Mouse (Mus musculus): ENCODE data around the gene Cdc26. TPM values are rescaled to one million over a fixed set of nuclear protein-coding genes. Genes with fewer than 3 reads are reported as not detected.
A peak's percentile ranks its signal among the peaks of the same experiment; 100 is the strongest.

Cdc26 gene
- polyA plus RNA-seq, 1 experiment from 2014 or later: 85.5 TPM

DNA sequence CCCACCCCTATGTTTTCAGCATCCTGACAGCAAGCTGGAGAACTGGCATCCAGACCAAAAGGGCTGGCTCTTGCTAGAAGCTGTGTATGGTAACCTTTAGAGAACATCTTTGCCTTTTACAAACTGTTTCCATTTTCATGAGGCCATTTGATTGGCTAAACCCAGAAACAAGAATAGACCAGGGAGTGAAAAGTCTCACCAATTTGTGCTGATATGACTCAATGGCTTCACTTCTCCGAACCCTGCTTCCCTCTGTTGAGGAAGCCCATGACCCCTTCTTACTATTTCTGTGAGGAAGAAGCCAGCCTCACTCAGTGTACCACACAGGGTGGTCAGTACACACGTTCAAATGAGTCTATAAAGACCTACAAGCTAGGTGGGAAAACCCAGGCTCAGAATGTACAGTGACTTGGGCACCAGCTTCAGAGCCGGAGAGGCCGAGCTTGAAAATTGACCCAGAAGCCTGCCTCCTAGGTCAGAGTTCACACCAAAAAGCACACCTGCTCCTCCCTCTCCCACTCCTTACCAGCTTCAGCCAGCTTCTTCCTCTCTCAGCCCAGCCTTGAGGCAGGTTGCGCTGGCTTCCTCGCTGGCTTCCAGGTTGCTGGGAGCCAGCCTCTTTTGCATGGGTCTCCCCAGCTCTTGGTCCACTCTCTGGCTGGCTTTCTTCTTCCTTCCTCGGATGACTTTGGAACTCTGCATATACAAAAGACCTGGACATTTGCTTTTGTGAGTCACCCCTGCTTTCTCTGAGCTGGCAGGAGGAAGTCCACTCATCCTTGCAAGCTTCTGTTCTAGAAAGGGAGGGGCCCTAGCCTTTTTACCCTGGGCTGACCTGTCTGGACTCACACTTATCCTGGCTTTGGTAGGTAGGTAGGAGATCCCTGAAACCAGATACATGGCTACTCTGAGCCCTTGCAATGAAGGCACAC lies 25.8 kb upstream of the Cdc26 start:
- H3K9ac ChIP-seq (ENCODE audit: low read length): no peak overlapping the region
- H3K4me3 ChIP-seq (ENCODE audit: low read length): no peak overlapping the region
- no peaks in the 10 kb centered on the region for H3K36me3 ChIP-seq (ENCODE audit: control insufficient read depth, insufficient read depth)
- H3K27ac ChIP-seq (ENCODE audit: low read length): no peak overlapping the region
- whole genome bisulfite sequencing: 63% methylated on average over 7 of the region's 7 CpGs
- no peaks in the 10 kb centered on the region for H3K4me1 ChIP-seq (ENCODE audit: control insufficient read depth, insufficient read depth, low read length)
- no peaks in the 10 kb centered on the region for H3K27me3 ChIP-seq (ENCODE audit: control insufficient read depth, insufficient read depth, low read length)
- ATAC-seq (replicated peaks; ENCODE audit: extremely low read depth, insufficient read depth, low FRiP score): no peak
- no peaks in the 10 kb centered on the region for H3K9me3 ChIP-seq (replicated peaks; ENCODE audit: control insufficient read depth, low read length)
- H3K4me2 ChIP-seq (ENCODE audit: low read depth, low read length): no peak overlapping the region

DNA sequence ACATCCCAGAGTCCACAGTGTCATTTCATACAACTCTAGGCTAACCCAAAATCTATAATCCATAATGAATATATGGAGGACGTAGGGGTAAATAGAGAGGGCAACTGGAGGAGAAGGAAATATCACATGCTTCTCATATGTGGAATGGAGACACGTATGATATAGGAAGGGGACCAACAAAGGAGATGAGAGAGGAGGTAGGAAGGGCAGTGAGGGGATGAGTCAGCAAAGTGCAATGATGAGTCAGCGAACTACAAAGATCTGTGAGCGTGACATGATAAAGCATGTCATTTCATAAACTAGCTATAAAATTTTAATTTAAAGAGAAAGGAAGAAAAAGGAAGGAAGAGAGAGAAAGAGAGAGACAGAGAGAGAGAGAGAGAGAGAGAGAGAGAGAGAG lies 23.1 kb upstream of the Cdc26 start:
- ATAC-seq (replicated peaks; ENCODE audit: extremely low read depth, insufficient read depth, low FRiP score): no peak
- no peaks in the 10 kb centered on the region for H3K36me3 ChIP-seq (ENCODE audit: control insufficient read depth, insufficient read depth)

DNA sequence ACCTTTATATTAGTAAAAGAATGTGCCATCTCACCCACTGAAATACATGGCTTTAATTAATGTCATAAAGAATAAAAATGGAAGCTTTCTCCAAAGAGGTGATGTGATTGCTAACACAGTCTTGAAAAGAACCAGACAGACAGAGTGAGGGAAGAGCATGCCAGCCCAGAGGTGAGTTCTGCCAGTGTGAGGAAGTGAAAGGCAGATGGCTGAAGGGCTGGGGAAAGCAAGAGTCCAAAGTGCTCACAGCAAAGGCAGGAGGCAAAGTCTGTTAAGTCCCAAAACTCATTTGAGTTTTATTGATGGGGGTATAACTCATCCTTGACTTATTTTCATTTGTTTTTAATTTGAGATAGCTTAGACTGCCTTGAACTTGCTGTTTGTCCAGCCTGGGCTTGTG lies 22.2 kb upstream of the Cdc26 start:
- Histone ChIP-seq H3K4me1 (ENCODE audit: control insufficient read depth, insufficient read depth, low read length) (no peaks in the 10 kb centered on the region), H3K4me3 (ENCODE audit: low read length) (no peak overlapping the region), H3K9ac (ENCODE audit: low read length) (no peak overlapping the region), H3K36me3 (ENCODE audit: control insufficient read depth, insufficient read depth) (no peaks in the 10 kb centered on the region), H3K9me3 (replicated peaks; ENCODE audit: control insufficient read depth, low read length) (no peaks in the 10 kb centered on the region), H3K4me2 (ENCODE audit: low read depth, low read length) (no peak overlapping the region), H3K27ac (ENCODE audit: low read length) (no peak overlapping the region), H3K27me3 (ENCODE audit: control insufficient read depth, insufficient read depth, low read length) (no peaks in the 10 kb centered on the region)
- ATAC-seq (replicated peaks; ENCODE audit: extremely low read depth, insufficient read depth, low FRiP score): no peak

More for the DNA sequence above, 23.1 kb upstream of the Cdc26 start:
- H3K4me3 ChIP-seq (ENCODE audit: low read length): no peak overlapping the region
- H3K9me3 ChIP-seq (replicated peaks; ENCODE audit: control insufficient read depth, low read length): no peaks in the 10 kb centered on the region
- no peaks in the 10 kb centered on the region for H3K4me1 ChIP-seq (ENCODE audit: control insufficient read depth, insufficient read depth, low read length)
- no peak overlapping the region for H3K27ac ChIP-seq (ENCODE audit: low read length)
- WGBS: 69% methylated on average over 4 of the region's 4 CpGs
- no peak overlapping the region for H3K4me2 ChIP-seq (ENCODE audit: low read depth, low read length)
- H3K9ac ChIP-seq (ENCODE audit: low read length): no peak overlapping the region
- no peaks in the 10 kb centered on the region for H3K27me3 ChIP-seq (ENCODE audit: control insufficient read depth, insufficient read depth, low read length)

DNA sequence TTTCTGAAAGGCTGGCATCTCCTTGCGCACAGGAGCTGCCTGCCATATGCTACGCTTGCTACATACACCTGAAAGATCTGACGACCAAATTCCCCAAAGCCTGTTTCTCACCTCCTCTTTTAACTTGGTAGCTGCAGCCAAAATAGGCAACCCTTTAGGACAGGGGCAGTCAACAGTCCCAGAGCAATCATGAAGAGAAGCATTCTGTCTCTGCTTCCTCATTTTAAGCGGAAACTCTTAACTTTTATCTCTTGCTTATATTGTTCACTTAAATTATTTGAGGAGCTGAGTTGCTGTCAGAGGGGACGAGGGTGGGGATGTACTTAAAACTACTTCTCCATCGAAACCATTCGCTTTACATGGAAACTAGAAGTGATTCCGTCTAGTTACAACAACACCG lies 21.2 kb upstream of the Cdc26 start:
- ATAC-seq (replicated peaks; ENCODE audit: extremely low read depth, insufficient read depth, low FRiP score): no peak
- 80% methylated on average over 9 of the region's 9 CpGs for WGBS

DNA sequence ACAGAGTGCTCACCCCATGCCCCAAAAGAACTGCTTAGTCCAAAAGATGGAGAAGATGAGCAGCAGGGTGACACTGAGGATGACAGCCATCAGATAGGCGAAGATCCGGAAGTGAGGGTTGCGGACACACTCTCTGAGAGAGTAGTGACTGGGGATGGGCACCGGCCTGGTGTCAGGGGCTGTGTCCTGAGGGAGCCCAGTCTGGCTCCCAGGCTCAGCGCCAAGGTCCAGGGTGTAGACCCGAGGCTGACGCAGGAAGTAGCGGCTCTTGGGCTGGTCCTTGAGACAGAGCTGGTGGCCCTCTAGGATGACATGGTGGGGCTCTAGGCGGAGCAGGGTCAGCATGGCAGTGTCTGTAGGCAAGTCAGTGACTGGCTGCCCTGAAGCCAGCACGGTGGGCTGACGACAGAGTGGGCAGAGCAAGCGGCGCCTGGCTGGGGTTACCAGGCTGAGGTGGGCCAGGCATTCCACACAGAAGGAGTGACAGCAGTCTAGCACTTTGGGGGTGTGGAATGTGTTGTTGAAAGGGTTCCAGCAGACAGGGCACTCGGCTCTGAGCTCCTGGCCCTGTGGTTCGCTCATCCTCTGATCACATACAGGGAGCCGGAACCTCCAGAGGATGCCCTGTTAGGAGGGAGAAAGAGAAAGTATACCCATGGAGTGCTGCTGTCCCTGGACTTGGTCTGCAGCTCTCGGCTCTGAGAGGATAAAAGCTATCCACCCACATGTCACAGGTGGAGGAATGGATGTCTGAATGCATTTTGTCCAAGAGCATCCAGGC lies 19.7 kb upstream of the Cdc26 start:
- ATAC-seq (replicated peaks; ENCODE audit: extremely low read depth, insufficient read depth, low FRiP score): no peak
- peak overlapping the region; percentile 19; the same call in 1 of the 2 replicates for H3K4me3 ChIP-seq (ENCODE audit: low read length)
- no peak overlapping the region for H3K27ac ChIP-seq (ENCODE audit: low read length)
- 54% methylated on average over 17 of the region's 17 CpGs for WGBS
- H3K4me1 ChIP-seq (ENCODE audit: control insufficient read depth, insufficient read depth, low read length): no peaks in the 10 kb centered on the region
- H3K9me3 ChIP-seq (replicated peaks; ENCODE audit: control insufficient read depth, low read length): no peaks in the 10 kb centered on the region
- H3K36me3 ChIP-seq (ENCODE audit: control insufficient read depth, insufficient read depth): peaks cover 20% of the 10 kb centered on the region
- H3K9ac ChIP-seq (ENCODE audit: low read length): no peak overlapping the region
- peak overlapping the region; percentile 43 for H3K4me2 ChIP-seq (ENCODE audit: low read depth, low read length)
- H3K27me3 ChIP-seq (ENCODE audit: control insufficient read depth, insufficient read depth, low read length): no peaks in the 10 kb centered on the region

More for the DNA sequence above, 21.2 kb upstream of the Cdc26 start:
- Histone ChIP-seq H3K27ac (ENCODE audit: low read length) (no peak overlapping the region), H3K4me3 (ENCODE audit: low read length) (no peak overlapping the region), H3K4me2 (ENCODE audit: low read depth, low read length) (no peak overlapping the region), H3K4me1 (ENCODE audit: control insufficient read depth, insufficient read depth, low read length) (no peaks in the 10 kb centered on the region), H3K9ac (ENCODE audit: low read length) (no peak overlapping the region), H3K27me3 (ENCODE audit: control insufficient read depth, insufficient read depth, low read length) (no peaks in the 10 kb centered on the region), H3K9me3 (replicated peaks; ENCODE audit: control insufficient read depth, low read length) (no peaks in the 10 kb centered on the region), H3K36me3 (ENCODE audit: control insufficient read depth, insufficient read depth) (peaks cover 8% of the 10 kb centered on the region)

DNA sequence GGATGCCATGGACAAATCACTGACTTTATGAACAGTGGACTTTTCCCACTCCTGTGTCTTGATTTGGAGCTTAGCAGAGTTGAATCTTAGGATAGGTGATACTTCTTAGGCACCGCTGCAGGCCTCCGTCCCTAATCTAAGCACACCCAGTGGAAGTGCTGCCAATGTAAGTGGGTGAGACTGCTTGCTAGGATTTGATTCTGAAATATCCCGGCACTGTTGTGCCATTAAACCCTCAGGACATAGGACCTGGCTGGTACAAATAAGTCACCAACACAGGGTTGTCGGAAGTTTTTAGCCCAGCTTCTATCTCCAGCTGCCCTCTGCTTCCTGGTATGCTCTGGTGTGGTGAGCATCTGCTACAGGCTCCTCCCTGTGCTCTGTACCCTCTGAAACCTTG lies 17.4 kb upstream of the Cdc26 start:
- no peak overlapping the region for H3K27ac ChIP-seq (ENCODE audit: low read length)
- H3K36me3 ChIP-seq (ENCODE audit: control insufficient read depth, insufficient read depth): peaks cover 39% of the 10 kb centered on the region
- no peak overlapping the region for H3K4me3 ChIP-seq (ENCODE audit: low read length)
- no peak overlapping the region for H3K9ac ChIP-seq (ENCODE audit: low read length)
- no peaks in the 10 kb centered on the region for H3K9me3 ChIP-seq (replicated peaks; ENCODE audit: control insufficient read depth, low read length)
- ATAC-seq (replicated peaks; ENCODE audit: extremely low read depth, insufficient read depth, low FRiP score): no peak
- no peaks in the 10 kb centered on the region for H3K27me3 ChIP-seq (ENCODE audit: control insufficient read depth, insufficient read depth, low read length)
- 93% methylated on average over 4 of the region's 4 CpGs for WGBS
- H3K4me1 ChIP-seq (ENCODE audit: control insufficient read depth, insufficient read depth, low read length): no peaks in the 10 kb centered on the region
- no peak overlapping the region for H3K4me2 ChIP-seq (ENCODE audit: low read depth, low read length)

DNA sequence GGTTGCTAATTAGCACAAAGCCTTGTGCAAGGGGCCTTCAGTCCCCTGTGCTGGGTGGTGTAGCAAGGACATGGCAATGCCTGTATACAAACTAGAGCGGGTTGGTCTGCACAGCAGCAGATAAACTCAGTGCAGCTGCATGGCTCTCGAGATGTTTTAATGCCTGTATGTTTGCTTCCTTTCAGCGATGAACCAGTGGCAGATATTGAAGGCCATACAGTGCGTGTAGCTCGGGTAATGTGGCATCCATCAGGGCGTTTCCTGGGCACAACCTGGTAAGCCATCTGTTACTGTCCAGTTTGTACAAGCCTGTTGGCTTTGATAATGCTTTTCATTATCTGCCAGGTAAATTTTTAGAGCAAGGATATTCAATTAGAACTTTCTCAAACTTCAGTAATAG lies 10.6 kb upstream of the Cdc26 start:
- Histone ChIP-seq H3K4me3 (ENCODE audit: low read length) (no peak overlapping the region), H3K27me3 (ENCODE audit: control insufficient read depth, insufficient read depth, low read length) (no peaks in the 10 kb centered on the region), H3K9me3 (replicated peaks; ENCODE audit: control insufficient read depth, low read length) (no peaks in the 10 kb centered on the region), H3K36me3 (ENCODE audit: control insufficient read depth, insufficient read depth) (peaks cover 89% of the 10 kb centered on the region), H3K27ac (ENCODE audit: low read length) (no peak overlapping the region), H3K4me2 (ENCODE audit: low read depth, low read length) (no peak overlapping the region), H3K9ac (ENCODE audit: low read length) (no peak overlapping the region), H3K4me1 (ENCODE audit: control insufficient read depth, insufficient read depth, low read length) (no peaks in the 10 kb centered on the region)
- no peak for ATAC-seq (replicated peaks; ENCODE audit: extremely low read depth, insufficient read depth, low FRiP score)
- WGBS: 92% methylated on average over 6 of the region's 6 CpGs

DNA sequence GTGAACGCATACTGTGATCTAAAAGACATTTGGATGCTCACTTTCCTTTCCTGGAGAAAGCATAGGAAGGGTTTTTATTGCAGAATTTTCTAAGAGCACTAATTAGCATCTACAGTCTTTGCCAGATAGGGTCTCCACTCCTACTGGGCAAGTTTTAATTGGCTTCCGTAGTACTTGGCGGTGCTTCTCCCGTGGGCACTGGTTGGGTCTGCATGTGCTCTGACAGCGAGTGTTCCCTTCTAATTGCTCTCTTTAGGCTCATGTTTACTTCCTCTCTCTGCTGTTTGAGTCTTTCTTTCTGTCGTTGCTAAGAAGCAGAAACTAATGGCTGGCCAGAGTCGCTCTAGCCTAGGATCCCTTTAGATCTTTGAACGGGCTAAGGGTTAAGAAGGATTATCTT lies 10.0 kb upstream of the Cdc26 start:
- Histone ChIP-seq H3K9ac (ENCODE audit: low read length) (no peak overlapping the region), H3K9me3 (replicated peaks; ENCODE audit: control insufficient read depth, low read length) (no peaks in the 10 kb centered on the region)
- ATAC-seq (replicated peaks; ENCODE audit: extremely low read depth, insufficient read depth, low FRiP score): no peak

DNA sequence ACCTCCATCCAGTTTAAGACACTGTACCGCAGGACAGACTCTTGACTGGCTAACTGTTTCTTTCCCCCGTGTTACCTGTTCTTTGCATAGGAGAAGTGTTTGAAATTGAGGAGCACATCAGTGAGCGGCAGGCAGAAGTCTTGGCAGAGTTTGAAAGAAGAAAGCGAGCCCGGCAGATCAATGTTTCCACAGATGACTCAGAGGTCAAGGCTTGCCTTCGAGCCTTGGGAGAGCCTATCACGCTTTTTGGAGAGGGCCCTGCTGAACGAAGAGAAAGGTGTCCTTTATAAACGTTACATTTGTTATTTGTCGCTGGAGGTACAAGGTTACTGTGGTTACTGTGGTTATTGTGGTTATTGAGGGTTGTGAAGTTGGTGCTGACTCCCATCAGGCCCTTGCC lies 3.2 kb upstream of the Cdc26 start:
- ATAC-seq (replicated peaks; ENCODE audit: extremely low read depth, insufficient read depth, low FRiP score): no peak
- H3K27ac ChIP-seq (ENCODE audit: low read length): no peak overlapping the region
- 87% methylated on average over 10 of the region's 10 CpGs for WGBS
- H3K4me3 ChIP-seq (ENCODE audit: low read length): no peak overlapping the region
- no peak overlapping the region for H3K4me2 ChIP-seq (ENCODE audit: low read depth, low read length)
- H3K36me3 ChIP-seq (ENCODE audit: control insufficient read depth, insufficient read depth): peaks cover 36% of the 10 kb centered on the region
- H3K4me1 ChIP-seq (ENCODE audit: control insufficient read depth, insufficient read depth, low read length): peaks cover 16% of the 10 kb centered on the region
- H3K9me3 ChIP-seq (replicated peaks; ENCODE audit: control insufficient read depth, low read length): no peaks in the 10 kb centered on the region
- no peak overlapping the region for H3K9ac ChIP-seq (ENCODE audit: low read length)
- H3K27me3 ChIP-seq (ENCODE audit: control insufficient read depth, insufficient read depth, low read length): no peaks in the 10 kb centered on the region

More for the DNA sequence above, 10.0 kb upstream of the Cdc26 start:
- peaks cover 83% of the 10 kb centered on the region for H3K36me3 ChIP-seq (ENCODE audit: control insufficient read depth, insufficient read depth)
- no peaks in the 10 kb centered on the region for H3K27me3 ChIP-seq (ENCODE audit: control insufficient read depth, insufficient read depth, low read length)
- no peak overlapping the region for H3K27ac ChIP-seq (ENCODE audit: low read length)
- no peak overlapping the region for H3K4me3 ChIP-seq (ENCODE audit: low read length)
- no peaks in the 10 kb centered on the region for H3K4me1 ChIP-seq (ENCODE audit: control insufficient read depth, insufficient read depth, low read length)
- WGBS: 93% methylated on average over 8 of the region's 8 CpGs
- H3K4me2 ChIP-seq (ENCODE audit: low read depth, low read length): no peak overlapping the region
